Mouse (Mus musculus) kidney, embryonic 16.5 days (tissue): Measurements from ENCODE around the gene Gtf3c5. TPM values are rescaled to one million over a fixed set of nuclear protein-coding genes. Genes with fewer than 3 reads are reported as not detected.

Source experiments
- ATAC-seq: fragments of 200-750 bp; cut with Nextera tagmentation; 2 replicates; pipeline ENCODE4 v1.8.0; 2017; ENCODE audit warnings: moderate TSS enrichment; ENCODE audit not compliant: low FRiP score, low TSS enrichment
- H3K27ac ChIP-seq: fragments of 300-500 bp; sonication (generic); 2 replicates; pipeline ENCODE4 v1.5.1; 2014; ENCODE audit warnings: low read length
- H3K27me3 ChIP-seq: fragments of 300-500 bp; sonication (generic); 2 replicates; pipeline ENCODE4 v1.6.1; 2014; ENCODE audit warnings: low read length, control low read depth, mixed read lengths; ENCODE audit not compliant: insufficient read depth
- H3K36me3 ChIP-seq: fragments of 300-500 bp; sonication (generic); 2 replicates; pipeline ENCODE4 v1.6.1; 2014; ENCODE audit warnings: low read length, control low read depth, mixed read lengths; ENCODE audit not compliant: insufficient read depth
- H3K4me1 ChIP-seq: fragments of 300-500 bp; sonication (generic); 2 replicates; pipeline ENCODE4 v1.6.1; 2014; ENCODE audit warnings: low read length, control low read depth, mixed read lengths; ENCODE audit not compliant: insufficient read depth
- H3K4me2 ChIP-seq: fragments of 300-500 bp; sonication (generic); replicated peaks from 2 replicates; pipeline ENCODE4 v1.6.1; 2014; ENCODE audit warnings: low read depth, low read length
- H3K4me3 ChIP-seq: fragments of 300-500 bp; sonication (generic); 2 replicates; pipeline ENCODE4 v1.5.1; 2014; ENCODE audit warnings: mild to moderate bottlenecking, low read length
- H3K9ac ChIP-seq: fragments of 300-500 bp; sonication (generic); replicated peaks from 2 replicates; pipeline ENCODE4 v1.6.1; 2014; ENCODE audit warnings: low read length
- H3K9me3 ChIP-seq: fragments of 300-500 bp; sonication (generic); 2 replicates; pipeline ENCODE4 v1.6.1; 2016; ENCODE audit warnings: low read length, control low read depth
- WGBS: fragments of 180-500 bp; shearing (Covaris S2); extraction: QIAGEN DNeasy Blood & Tissue Kit; methylation state at CpG from one replicate; pipeline ENCODE4 v1.1.7; 2014; 5-methylcytosine and 5-hydroxymethylcytosine counted together
- polyA plus RNA-seq: library from polyadenylated mRNA; unstranded; fragments of >200 nt; fragmentation: Nextera tagmentation; extraction: Ambion mirVana; gene quantifications from 2 replicates; pipeline ENCODE4 v1.2.1, GENCODE M21; 2015

The Gtf3c5 gene
- polyA plus RNA-seq, result 48.5 and 49.7 TPM in 2 replicates

GRCm38 (mm10) chr2:28583651-28584050 lies at the start of gene Gtf3c5:
Gene Gtf3c5, minus strand, starts transcription at chr2:28583751.
- H3K27ac ChIP-seq, result peak within 1 kb of the TSS; percentile 89
- ATAC-seq, result no peak
- 78% methylated on average over 9 of the region's 9 CpGs for WGBS
- H3K4me3 ChIP-seq, result peak within 1 kb of the TSS; percentile 84
- H3K36me3 ChIP-seq, result peaks cover 7% of the 10 kb centered on the region
- peaks cover 12% of the 10 kb centered on the region for H3K4me1 ChIP-seq
- no peaks in the 10 kb centered on the region for H3K9me3 ChIP-seq
- H3K27me3 ChIP-seq, result peaks cover 4% of the 10 kb centered on the region; the same call in 1 of the 2 replicates
- H3K4me2 ChIP-seq, result peak within 1 kb of the TSS; percentile 77
- peak within 1 kb of the TSS; percentile 85 for H3K9ac ChIP-seq

- H3K9me3 ChIP-seq, result no peaks in the 10 kb centered on the region
- H3K4me1 ChIP-seq, result peaks cover 11% of the 10 kb centered on the region
- H3K27ac ChIP-seq, result no peak overlapping the region
- 49% methylated on average over 4 of the region's 4 CpGs for WGBS
- H3K36me3 ChIP-seq, result no peaks in the 10 kb centered on the region
- H3K4me2 ChIP-seq, result no peak overlapping the region
- no peak overlapping the region for H3K9ac ChIP-seq
- no peaks in the 10 kb centered on the region for H3K27me3 ChIP-seq
- H3K4me3 ChIP-seq, result no peak overlapping the region
- no peak for ATAC-seq
These were observed 49.6 kb upstream of the Gtf3c5 start for GRCm38 (mm10) chr2:28633136-28633535.

- Histone ChIP-seq H3K36me3 (no peaks in the 10 kb centered on the region), H3K9ac (no peak overlapping the region), H3K27ac (no peak overlapping the region), H3K4me1 (peaks cover 10% of the 10 kb centered on the region), H3K27me3 (no peaks in the 10 kb centered on the region), H3K4me3 (no peak overlapping the region), H3K9me3 (no peaks in the 10 kb centered on the region), H3K4me2 (no peak overlapping the region)
- 30% methylated on average over 1 of the region's 1 CpGs for WGBS
- no peak for ATAC-seq
These were observed 49.1 kb upstream of the Gtf3c5 start for GRCm38 (mm10) chr2:28632626-28633025.

GRCm38 (mm10) chr2:28629911-28630381 lies 46.4 kb upstream of the Gtf3c5 start:
- no peaks in the 10 kb centered on the region for H3K36me3 ChIP-seq
- H3K4me2 ChIP-seq, result no peak overlapping the region
- H3K9ac ChIP-seq, result 0 out of 2 replicates have a peak overlapping the region, but pooled peaks have one; percentile 27
- H3K27ac ChIP-seq, result peak overlapping the region; percentile 30
- peak; percentile 87 for ATAC-seq
- no peaks in the 10 kb centered on the region for H3K27me3 ChIP-seq
- WGBS, result 10% methylated on average over 4 of the region's 4 CpGs
- H3K4me1 ChIP-seq, result peaks cover 10% of the 10 kb centered on the region
- no peak overlapping the region for H3K4me3 ChIP-seq
- no peaks in the 10 kb centered on the region for H3K9me3 ChIP-seq

GRCm38 (mm10) chr2:28628053-28628452 lies 44.5 kb upstream of the Gtf3c5 start:
- no peaks in the 10 kb centered on the region for H3K27me3 ChIP-seq
- no peaks in the 10 kb centered on the region for H3K9me3 ChIP-seq
- no peaks in the 10 kb centered on the region for H3K36me3 ChIP-seq
- H3K4me2 ChIP-seq, result no peak overlapping the region
- no peak for ATAC-seq
- 59% methylated on average over 2 of the region's 2 CpGs for WGBS
- no peak overlapping the region for H3K4me3 ChIP-seq
- peaks cover 10% of the 10 kb centered on the region for H3K4me1 ChIP-seq
- no peak overlapping the region for H3K9ac ChIP-seq
- no peak overlapping the region for H3K27ac ChIP-seq

GRCm38 (mm10) chr2:28626038-28626437 lies 42.5 kb upstream of the Gtf3c5 start:
- no peaks in the 10 kb centered on the region for H3K36me3 ChIP-seq
- H3K4me2 ChIP-seq, result no peak overlapping the region
- no peaks in the 10 kb centered on the region for H3K9me3 ChIP-seq
- no peak overlapping the region for H3K4me3 ChIP-seq
- H3K4me1 ChIP-seq, result peaks cover 10% of the 10 kb centered on the region
- H3K27me3 ChIP-seq, result peaks cover 11% of the 10 kb centered on the region
- 81% methylated on average over 3 of the region's 3 CpGs for WGBS
- H3K9ac ChIP-seq, result no peak overlapping the region
- no peak overlapping the region for H3K27ac ChIP-seq
- no peak for ATAC-seq

- no peak for ATAC-seq
- 82% methylated on average over 3 of the region's 3 CpGs for WGBS
- H3K9me3 ChIP-seq, result no peaks in the 10 kb centered on the region
- H3K4me1 ChIP-seq, result peaks cover 8% of the 10 kb centered on the region
- peaks cover 17% of the 10 kb centered on the region for H3K27me3 ChIP-seq
- no peak overlapping the region for H3K9ac ChIP-seq
- H3K4me2 ChIP-seq, result no peak overlapping the region
- no peak overlapping the region for H3K4me3 ChIP-seq
- H3K36me3 ChIP-seq, result no peaks in the 10 kb centered on the region
- no peak overlapping the region for H3K27ac ChIP-seq
These were observed 41.3 kb upstream of the Gtf3c5 start for GRCm38 (mm10) chr2:28624870-28625269.

GRCm38 (mm10) chr2:28622521-28623124 lies 39.1 kb upstream of the Gtf3c5 start:
- Histone ChIP-seq H3K36me3 (no peaks in the 10 kb centered on the region), H3K27ac (no peak overlapping the region), H3K9ac (no peak overlapping the region), H3K27me3 (peaks cover 17% of the 10 kb centered on the region), H3K4me3 (no peak overlapping the region), H3K4me1 (peaks cover 8% of the 10 kb centered on the region), H3K4me2 (no peak overlapping the region), H3K9me3 (no peaks in the 10 kb centered on the region)
- ATAC-seq, result no peak; the same call in 1 of the 2 replicates
- 19% methylated on average over 10 of the region's 10 CpGs for WGBS

- Histone ChIP-seq H3K4me2 (peak within 1 kb of the TSS; percentile 29; the same call in 1 of the 2 replicates), H3K9ac (no peak within 1 kb of the TSS), H3K27ac (no peak within 1 kb of the TSS), H3K4me1 (peaks cover 10% of the 10 kb centered on the region), H3K9me3 (no peaks in the 10 kb centered on the region), H3K36me3 (no peaks in the 10 kb centered on the region), H3K4me3 (peak within 1 kb of the TSS; percentile 11; the same call in 1 of the 2 replicates), H3K27me3 (peaks cover 17% of the 10 kb centered on the region)
- 8% methylated on average over 16 of the region's 16 CpGs for whole genome bisulfite sequencing
- ATAC-seq, result 0 out of 2 replicates have a peak, but pooled peaks have one; percentile 21
These were observed 38.2 kb upstream of the Gtf3c5 start, which contains the start of gene Gfi1b for GRCm38 (mm10) chr2:28621664-28622171. Gene Gfi1b, minus strand, starts transcription at chr2:28621982.

GRCm38 (mm10) chr2:28621111-28621510 lies 37.6 kb upstream of the Gtf3c5 start:
- H3K27me3 ChIP-seq, result peaks cover 17% of the 10 kb centered on the region
- WGBS, result 18% methylated on average over 2 of the region's 2 CpGs
- no peak overlapping the region for H3K9ac ChIP-seq
- no peak overlapping the region for H3K27ac ChIP-seq
- peaks cover 10% of the 10 kb centered on the region for H3K4me1 ChIP-seq
- ATAC-seq, result no peak
- H3K4me2 ChIP-seq, result no peak overlapping the region
- no peaks in the 10 kb centered on the region for H3K36me3 ChIP-seq
- H3K9me3 ChIP-seq, result no peaks in the 10 kb centered on the region
- H3K4me3 ChIP-seq, result no peak overlapping the region
